Mouse (Mus musculus): ENCODE measurements at regions not wholly inside any gene's neighbourhood (a gene's known extent, or its start where the extent isn't known, plus 50 kb on each side); places are given as distances from the start of the nearest gene placed in this dataset.
"Not testable (repeated sequence)": the region's sequence is repeated elsewhere in the genome, so short reads cannot be mapped to it uniquely, and the experiment has no call there.

GRCm38 (mm10) chr10:52529661-52530060 lies 112.3 kb downstream of the Nus1 start:
- DNase-seq = not testable (repeated sequence)

GRCm38 (mm10) chr10:52530846-52531245 lies 113.5 kb downstream of the Nus1 start:
- no peak for DNase-seq

DNA sequence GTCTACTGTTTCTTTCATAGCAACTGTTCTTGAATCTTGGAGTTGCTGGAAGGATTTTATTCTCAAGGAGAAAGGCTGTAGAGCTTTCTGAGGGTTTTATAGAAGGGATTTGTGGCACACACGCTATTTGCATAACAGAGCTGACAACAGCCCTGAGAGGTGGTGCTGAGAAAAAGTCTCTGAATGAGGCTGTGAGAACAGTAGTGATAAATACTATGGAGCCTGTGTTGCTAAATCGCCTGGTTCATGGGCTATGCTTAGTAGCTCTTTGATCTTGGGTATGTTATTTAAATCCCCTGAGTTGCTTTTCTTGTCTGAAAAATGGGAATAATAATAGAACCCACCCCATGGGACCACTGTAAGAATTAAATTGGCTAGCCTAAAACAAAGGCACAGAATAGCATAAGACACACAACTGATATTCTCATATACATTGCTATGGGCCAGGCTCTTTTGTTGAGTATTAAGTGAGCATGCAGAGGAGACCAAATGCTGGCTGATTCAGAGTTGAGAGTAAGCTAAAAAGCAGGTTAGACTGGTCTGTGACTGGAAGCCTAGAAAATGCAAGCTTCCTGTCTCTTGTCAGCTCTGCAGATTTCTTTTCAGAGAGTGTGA lies 116.0 kb downstream of the Nus1 start:
- no peak for DNase-seq

- peak; percentile 30 for DNase-seq
These were observed 116.5 kb downstream of the Nus1 start for GRCm38 (mm10) chr10:52533893-52534287.

GRCm38 (mm10) chr10:52545566-52545965 lies 128.2 kb downstream of the Nus1 start:
- no peak for DNase-seq

GRCm38 (mm10) chr10:52577383-52577782 lies 113.0 kb upstream of the Slc35f1 start:
- DNase-seq = no peak

DNA sequence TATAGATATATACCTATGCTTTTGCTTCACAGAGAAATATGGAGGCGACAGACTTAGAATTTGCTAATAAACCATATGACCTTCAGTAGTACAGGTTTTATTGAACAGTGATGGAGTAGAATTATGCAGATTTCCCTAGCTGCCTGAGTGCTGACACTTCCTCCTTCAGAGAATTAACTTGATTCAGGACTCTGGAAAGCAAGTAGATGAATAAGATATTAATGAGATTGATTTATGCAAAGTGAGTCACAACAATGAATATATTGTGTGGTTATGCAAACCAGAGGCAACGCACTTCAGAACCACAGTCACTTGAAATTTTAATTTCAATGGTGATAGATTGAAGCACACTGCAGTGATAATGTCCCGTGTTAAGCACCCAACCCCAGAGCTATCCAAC lies 112.5 kb upstream of the Slc35f1 start:
- no peak for DNase-seq

DNA sequence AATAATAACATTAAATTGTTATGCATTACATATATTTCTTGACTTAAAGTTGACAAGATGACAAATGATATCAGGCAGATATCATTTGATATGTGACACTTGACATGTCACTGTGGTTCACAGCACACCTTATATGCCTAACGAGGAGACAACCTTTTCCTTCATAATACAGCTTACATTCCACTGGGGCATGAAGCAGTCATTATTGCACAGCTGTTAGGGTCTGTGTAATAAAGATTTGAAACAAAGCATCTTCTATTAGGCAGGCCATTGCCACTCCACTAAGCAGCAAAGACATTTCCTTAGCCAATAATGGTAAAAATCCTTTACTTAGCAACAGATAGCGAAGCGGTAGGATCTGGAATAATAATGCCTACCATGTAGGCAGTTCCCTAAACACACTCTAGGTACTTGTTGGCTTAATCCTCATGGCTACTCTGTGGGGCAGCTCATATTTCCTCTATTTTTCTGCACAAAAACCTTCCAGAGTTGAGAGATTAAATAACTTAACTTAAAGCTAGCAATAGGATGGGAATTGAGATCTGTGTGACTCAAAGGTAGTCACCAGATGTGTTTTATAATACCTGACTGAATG lies 112.0 kb upstream of the Slc35f1 start:
- no peak for DNase-seq

DNA sequence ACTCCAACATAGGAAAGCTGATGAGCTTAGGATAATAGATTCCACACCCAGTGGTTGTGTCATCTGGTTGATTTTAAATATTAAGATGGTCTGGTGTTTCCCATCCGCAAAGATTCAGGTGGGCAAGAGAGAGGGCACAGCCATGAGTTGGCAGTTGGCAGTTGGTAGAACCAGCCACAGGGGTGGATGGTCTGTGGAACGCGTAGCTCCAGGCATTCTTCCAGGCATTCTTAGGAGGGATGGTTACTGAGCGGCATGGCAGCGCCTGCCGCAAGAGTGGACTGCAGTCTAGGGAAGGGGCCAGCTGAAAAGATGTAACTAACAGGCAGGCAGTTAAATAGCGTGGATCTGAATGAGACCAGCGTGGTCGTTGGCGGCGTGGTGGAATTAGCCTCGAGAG lies 96.6 kb upstream of the Slc35f1 start:
- no peak for DNase-seq

Data from adrenal gland, postnatal 14 days (tissue).